Mouse (Mus musculus) heart, embryonic 16.5 days (tissue): ENCODE measurements around the gene Sox6. TPM values are rescaled to one million over a fixed set of nuclear protein-coding genes. Genes with fewer than 3 reads are reported as not detected.

Experiments
- ATAC-seq: fragments of 200-750 bp; cut with Nextera tagmentation; replicated peaks from 2 replicates; pipeline ENCODE4 v1.8.0; 2017; ENCODE audit warnings: moderate number of reproducible peaks; ENCODE audit not compliant: insufficient read depth, low FRiP score; ENCODE audit errors: extremely low read depth
- H3K27ac ChIP-seq: fragments of 300-500 bp; sonication (generic); 2 replicates; pipeline ENCODE4 v1.5.1; 2014; ENCODE audit warnings: mild to moderate bottlenecking, low read length, control low read depth, moderate library complexity
- H3K27me3 ChIP-seq: fragments of 300-500 bp; sonication (generic); 2 replicates; pipeline ENCODE4 v1.6.1; 2014; ENCODE audit warnings: low read length, mixed read lengths; ENCODE audit not compliant: control insufficient read depth, insufficient read depth
- H3K36me3 ChIP-seq: fragments of 300-500 bp; sonication (generic); 2 replicates; pipeline ENCODE4 v1.6.1; 2014; ENCODE audit not compliant: control insufficient read depth, insufficient read depth
- H3K4me1 ChIP-seq: fragments of 300-500 bp; sonication (generic); 2 replicates; pipeline ENCODE4 v1.6.1; 2014; ENCODE audit warnings: low read length, mixed read lengths; ENCODE audit not compliant: control insufficient read depth, insufficient read depth
- H3K4me2 ChIP-seq: fragments of 300-500 bp; sonication (generic); 2 replicates; pipeline ENCODE4 v1.6.1; 2014; ENCODE audit warnings: low read depth, mild to moderate bottlenecking, control low read depth, low read length
- H3K4me3 ChIP-seq: fragments of 300-500 bp; sonication (generic); 2 replicates; pipeline ENCODE4 v1.5.1; 2014; ENCODE audit warnings: mild to moderate bottlenecking, control low read depth, low read length
- H3K9ac ChIP-seq: fragments of 300-500 bp; sonication (generic); 2 replicates; pipeline ENCODE4 v1.6.1; 2014; ENCODE audit warnings: low read length, control low read depth
- H3K9me3 ChIP-seq: fragments of 300-500 bp; sonication (generic); replicated peaks from 2 replicates; pipeline ENCODE4 v1.6.1; 2016; ENCODE audit warnings: low read length; ENCODE audit not compliant: control insufficient read depth
- WGBS: fragments of 180-500 bp; shearing (Covaris S2); extraction: QIAGEN DNeasy Blood & Tissue Kit; methylation state at CpG from one replicate; pipeline ENCODE4 v1.1.7; 2014; 5-methylcytosine and 5-hydroxymethylcytosine counted together
- polyA plus RNA-seq: library from polyadenylated mRNA; unstranded; fragments of >200 nt; fragmentation: Nextera tagmentation; extraction: Ambion mirVana; gene quantifications from 2 replicates; pipeline ENCODE4 v1.2.1, GENCODE M21; 2015

Gene Sox6
- polyA plus RNA-seq, 1 experiment from 2014 or later, result 25.6 TPM

DNA sequence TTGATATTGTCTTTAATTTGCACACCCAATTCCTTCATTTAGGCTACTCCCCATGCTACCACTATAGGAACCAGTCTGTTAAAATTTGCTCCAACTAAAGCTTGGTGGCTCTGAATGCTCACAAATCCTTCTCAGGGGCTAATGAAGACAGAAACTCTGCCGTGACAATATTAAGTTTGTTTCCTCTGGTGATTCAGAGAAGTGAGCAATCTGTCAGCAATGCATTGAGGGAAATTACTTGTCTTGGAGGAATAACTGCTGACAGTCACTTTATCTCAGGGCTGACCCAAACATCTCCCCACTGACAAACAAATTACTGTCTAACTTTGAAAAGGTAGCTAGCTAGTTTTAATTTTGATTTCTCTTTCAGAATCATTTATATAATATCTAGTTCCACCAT is 463.8 kb downstream of the Sox6 start:
- Histone ChIP-seq H3K9ac (no peak overlapping the region), H3K36me3 (no peaks in the 10 kb centered on the region), H3K4me2 (no peak overlapping the region), H3K4me3 (no peak overlapping the region), H3K9me3 (no peaks in the 10 kb centered on the region), H3K27me3 (no peaks in the 10 kb centered on the region), H3K27ac (no peak overlapping the region), H3K4me1 (peaks cover 9% of the 10 kb centered on the region)
- 37% methylated on average over 1 of the region's 1 CpGs for WGBS
- no peak for ATAC-seq

DNA sequence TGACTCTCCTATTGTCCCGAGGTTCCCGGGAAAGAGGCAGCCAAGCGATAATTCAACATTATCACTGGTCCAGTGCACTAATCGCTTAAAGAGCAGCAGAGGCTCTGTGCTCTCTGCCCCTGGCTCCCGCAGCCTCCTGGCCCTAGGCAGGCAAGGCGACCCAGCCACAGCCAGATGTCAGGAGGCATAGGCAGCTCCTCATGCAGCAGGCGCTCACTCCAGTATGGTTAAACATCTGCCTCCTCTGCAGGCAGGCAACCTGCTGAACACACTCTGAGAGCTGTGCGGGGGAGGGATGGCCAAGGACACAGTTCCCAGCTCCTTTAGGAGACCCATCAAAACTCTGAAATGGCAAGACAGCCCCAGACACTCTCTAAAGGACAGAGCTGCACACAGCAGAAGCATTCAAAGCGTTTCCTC is 469.8 kb downstream of the Sox6 start:
- Histone ChIP-seq H3K27me3 (no peaks in the 10 kb centered on the region), H3K9ac (peak overlapping the region; percentile 20; the same call in 1 of the 2 replicates), H3K4me2 (peak overlapping the region; percentile 37), H3K36me3 (no peaks in the 10 kb centered on the region), H3K4me3 (no peak overlapping the region), H3K4me1 (peaks cover 8% of the 10 kb centered on the region), H3K9me3 (no peaks in the 10 kb centered on the region), H3K27ac (no peak overlapping the region)
- peak; percentile 28; the same call in 1 of the 2 replicates for ATAC-seq
- WGBS, result 31% methylated on average over 9 of the region's 9 CpGs

DNA sequence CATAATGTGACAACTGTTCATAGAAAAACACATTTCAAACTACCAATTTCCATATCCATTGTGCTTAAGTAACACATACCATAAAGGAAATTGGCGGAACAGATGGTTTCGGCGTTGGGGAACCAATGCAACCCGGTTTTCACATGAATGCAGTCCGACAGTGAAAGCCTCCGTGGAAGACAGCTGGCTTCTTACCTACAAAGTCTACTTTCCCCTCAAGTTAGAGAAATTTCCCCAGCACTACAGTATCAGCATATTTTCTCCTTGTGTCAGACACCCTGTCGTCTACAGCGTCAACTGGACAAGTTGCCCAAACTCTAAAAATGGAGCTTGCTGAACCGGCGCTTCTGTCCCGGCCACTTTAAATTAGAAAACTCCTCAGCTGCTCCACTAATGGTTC is 470.3 kb downstream of the Sox6 start:
- H3K4me2 ChIP-seq, result peak overlapping the region; percentile 37

DNA sequence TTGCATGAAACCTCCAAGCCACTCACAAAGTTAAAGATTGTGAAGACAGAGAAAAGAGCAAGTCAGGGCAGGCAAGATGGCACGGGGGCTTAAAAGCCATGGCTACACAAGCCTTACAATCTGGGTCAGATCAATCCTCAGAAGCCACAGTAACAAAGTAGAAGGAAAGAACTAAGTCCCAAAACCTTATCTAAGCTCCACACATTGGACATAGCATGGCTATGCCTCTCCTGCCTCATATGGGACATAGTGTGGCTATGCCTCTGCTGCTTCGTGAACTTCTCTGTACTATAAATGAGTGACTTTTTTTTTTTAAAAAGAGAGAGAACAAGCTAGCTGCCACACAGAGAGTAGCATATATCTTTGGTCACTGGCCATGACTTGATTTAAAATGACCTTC is 471.8 kb downstream of the Sox6 start:
- H3K36me3 ChIP-seq, result no peaks in the 10 kb centered on the region
- H3K4me2 ChIP-seq, result no peak overlapping the region
- ATAC-seq, result no peak
- 91% methylated on average over 2 of the region's 2 CpGs for WGBS
- no peak overlapping the region for H3K4me3 ChIP-seq
- H3K27ac ChIP-seq, result no peak overlapping the region
- no peaks in the 10 kb centered on the region for H3K27me3 ChIP-seq
- H3K9me3 ChIP-seq, result no peaks in the 10 kb centered on the region
- no peak overlapping the region for H3K9ac ChIP-seq
- peaks cover 8% of the 10 kb centered on the region for H3K4me1 ChIP-seq

More for the DNA sequence above, 470.3 kb downstream of the Sox6 start:
- Histone ChIP-seq H3K27ac (no peak overlapping the region), H3K9ac (no peak overlapping the region), H3K4me3 (no peak overlapping the region), H3K4me1 (peaks cover 8% of the 10 kb centered on the region), H3K9me3 (no peaks in the 10 kb centered on the region), H3K36me3 (no peaks in the 10 kb centered on the region), H3K27me3 (no peaks in the 10 kb centered on the region)
- WGBS, result 72% methylated on average over 11 of the region's 11 CpGs
- ATAC-seq, result no peak

DNA sequence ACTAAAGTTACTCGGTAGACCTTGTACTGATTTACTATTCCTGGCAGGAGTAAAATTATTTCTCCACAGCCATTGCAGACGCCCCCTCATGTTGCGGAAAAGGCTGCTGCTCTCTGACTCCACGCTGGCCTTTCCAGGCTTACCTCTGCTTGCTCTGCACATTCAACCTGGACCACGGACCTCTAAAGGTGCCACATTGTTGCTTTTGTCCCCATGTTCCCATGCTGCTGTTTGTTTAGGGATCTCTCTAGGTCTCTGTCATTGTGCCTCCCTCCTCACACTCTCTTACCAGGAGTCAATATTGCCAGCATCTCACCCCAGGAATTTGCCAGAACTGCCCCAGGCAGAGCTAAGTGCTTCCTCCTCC is 473.6 kb downstream of the Sox6 start:
- H3K36me3 ChIP-seq, result no peaks in the 10 kb centered on the region
- ATAC-seq, result no peak
- WGBS, result 70% methylated on average over 5 of the region's 5 CpGs
- no peaks in the 10 kb centered on the region for H3K27me3 ChIP-seq
- H3K9me3 ChIP-seq, result no peaks in the 10 kb centered on the region
- no peak overlapping the region for H3K4me2 ChIP-seq
- no peak overlapping the region for H3K9ac ChIP-seq
- H3K27ac ChIP-seq, result no peak overlapping the region
- peaks cover 8% of the 10 kb centered on the region for H3K4me1 ChIP-seq
- no peak overlapping the region for H3K4me3 ChIP-seq

DNA sequence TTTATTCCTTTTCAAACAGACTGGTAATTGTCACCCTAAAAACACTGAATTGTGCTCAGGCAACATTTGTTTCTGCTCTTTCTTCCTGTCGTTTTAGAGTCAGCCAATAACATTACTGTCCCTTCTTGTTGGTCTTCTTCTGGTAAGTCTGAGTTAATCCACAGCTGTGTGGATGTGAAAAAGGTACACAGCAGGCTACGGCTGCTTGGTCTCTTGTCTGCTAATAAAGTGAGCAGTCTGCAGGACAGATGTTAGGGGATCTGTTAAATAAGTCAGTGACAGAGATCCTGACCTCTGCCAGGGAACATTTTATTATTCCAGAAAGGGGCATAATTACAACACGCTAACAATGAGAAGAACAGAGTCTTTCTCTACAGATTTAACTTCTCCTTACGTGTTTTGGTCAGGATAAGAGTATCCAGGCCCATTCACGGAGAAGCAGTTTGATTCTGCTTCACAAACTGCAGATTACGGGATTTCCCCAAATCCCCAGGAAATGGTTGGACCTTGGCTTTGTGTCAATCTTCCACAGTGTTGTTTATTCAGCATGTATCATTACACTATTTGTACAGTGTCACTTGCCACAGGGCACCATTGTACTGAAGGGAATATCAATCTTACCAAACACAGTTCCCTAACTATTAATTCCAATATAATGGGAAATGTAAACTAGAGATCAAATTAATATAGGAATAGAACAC is 474.1 kb downstream of the Sox6 start:
- no peak overlapping the region for H3K27ac ChIP-seq
- no peak for ATAC-seq

DNA sequence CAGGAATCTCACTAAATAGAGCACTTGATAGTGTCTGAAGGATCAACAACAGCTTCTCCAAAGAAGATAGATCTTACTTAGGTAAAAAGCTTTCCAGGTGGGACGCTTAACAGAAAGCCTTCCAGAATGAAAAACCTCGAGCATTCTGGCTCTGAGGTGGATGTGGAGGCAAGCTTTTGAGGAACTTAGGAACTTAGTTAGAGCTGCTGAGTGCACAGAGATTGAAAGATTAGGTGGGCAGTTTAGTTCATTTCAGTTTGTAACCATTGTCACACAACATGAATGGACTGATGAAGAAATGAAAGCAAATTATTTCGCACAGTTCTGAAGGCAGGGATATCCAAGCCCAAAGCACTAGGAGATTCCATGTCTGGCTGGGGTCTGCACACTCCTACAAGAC is 481.9 kb downstream of the Sox6 start:
- Histone ChIP-seq H3K4me1 (no peaks in the 10 kb centered on the region), H3K4me2 (no peak overlapping the region), H3K9me3 (no peaks in the 10 kb centered on the region), H3K36me3 (no peaks in the 10 kb centered on the region), H3K27ac (no peak overlapping the region), H3K27me3 (no peaks in the 10 kb centered on the region), H3K4me3 (no peak overlapping the region), H3K9ac (no peak overlapping the region)
- no peak for ATAC-seq
- 49% methylated on average over 3 of the region's 3 CpGs for WGBS

More for the DNA sequence above, 474.1 kb downstream of the Sox6 start:
- Histone ChIP-seq H3K4me3 (no peak overlapping the region), H3K9ac (no peak overlapping the region), H3K9me3 (no peaks in the 10 kb centered on the region), H3K4me2 (no peak overlapping the region), H3K27me3 (no peaks in the 10 kb centered on the region), H3K4me1 (peaks cover 8% of the 10 kb centered on the region), H3K36me3 (no peaks in the 10 kb centered on the region)
- 53% methylated on average over 6 of the region's 6 CpGs for WGBS

DNA sequence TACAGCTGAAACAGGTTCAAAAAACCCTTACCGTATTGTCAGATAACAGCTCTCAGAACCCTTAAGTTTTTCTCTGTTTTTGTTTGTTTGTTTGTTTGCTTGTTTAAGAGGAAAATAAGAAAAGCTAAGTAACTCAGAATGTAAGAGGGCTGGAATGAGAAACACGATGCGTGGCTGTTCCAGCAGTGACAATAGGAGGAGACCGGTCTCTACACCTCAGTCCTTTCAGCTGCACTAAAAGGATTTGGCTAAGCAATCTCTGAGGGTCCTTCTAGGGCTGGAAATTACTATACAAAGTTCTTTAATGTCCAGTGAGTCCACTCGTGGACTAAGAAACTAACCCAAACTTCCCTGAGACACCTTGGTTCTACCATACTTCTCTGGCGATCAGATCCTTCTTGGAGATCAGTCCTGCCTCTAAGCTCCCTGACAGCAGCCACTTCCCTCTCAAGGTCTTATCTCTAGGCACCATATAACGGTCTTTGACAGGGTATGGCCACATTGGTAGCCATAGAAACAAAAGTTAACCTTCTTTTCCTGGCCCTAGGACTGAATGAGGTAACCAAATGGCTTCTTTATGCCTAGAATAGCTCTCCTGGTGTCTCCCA is 488.3 kb downstream of the Sox6 start:
- 59% methylated on average over 7 of the region's 7 CpGs for WGBS
- ATAC-seq, result no peak
- Histone ChIP-seq H3K27ac (no peak overlapping the region), H3K27me3 (no peaks in the 10 kb centered on the region), H3K4me3 (no peak overlapping the region), H3K9ac (no peak overlapping the region), H3K9me3 (no peaks in the 10 kb centered on the region), H3K4me1 (peaks cover 7% of the 10 kb centered on the region; the same call in 1 of the 2 replicates), H3K36me3 (no peaks in the 10 kb centered on the region), H3K4me2 (no peak overlapping the region)

DNA sequence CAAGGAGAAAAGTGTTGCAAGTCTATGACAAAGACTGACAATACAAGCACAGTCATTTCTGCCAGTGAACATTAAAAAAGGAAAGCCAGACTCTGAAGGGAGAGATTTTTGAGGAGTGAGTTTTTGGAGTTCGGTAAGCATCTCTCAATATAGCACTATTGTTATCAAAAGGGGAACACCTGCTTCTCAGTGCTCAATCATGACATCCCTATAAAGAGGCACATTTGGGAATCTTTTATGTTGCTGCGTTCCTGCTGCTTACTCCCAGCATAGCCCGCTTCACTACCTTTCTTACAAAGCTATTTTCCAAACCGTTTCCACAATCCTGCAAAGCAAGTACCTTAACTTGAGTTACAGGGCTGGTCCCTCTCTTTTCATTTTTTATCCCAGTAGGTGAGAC is 488.9 kb downstream of the Sox6 start:
- WGBS, result 85% methylated on average over 4 of the region's 4 CpGs
- no peak overlapping the region for H3K27ac ChIP-seq
- no peaks in the 10 kb centered on the region for H3K9me3 ChIP-seq
- no peaks in the 10 kb centered on the region for H3K27me3 ChIP-seq
- H3K9ac ChIP-seq, result no peak overlapping the region
- peaks cover 7% of the 10 kb centered on the region; the same call in 1 of the 2 replicates for H3K4me1 ChIP-seq
- H3K4me3 ChIP-seq, result no peak overlapping the region
- no peaks in the 10 kb centered on the region for H3K36me3 ChIP-seq
- no peak overlapping the region for H3K4me2 ChIP-seq
- ATAC-seq, result no peak
